Mouse (Mus musculus) yolk sac, embryonic 10.5 days (tissue): ENCODE measurements around the gene Myadml2.

ENCODE experiments used
- DNase-seq: peaks from one replicate; pipeline ENCODE4 v3.0.0-alpha.2; 2017; ENCODE audit warnings: low spot score

Gene Myadml2

DNA sequence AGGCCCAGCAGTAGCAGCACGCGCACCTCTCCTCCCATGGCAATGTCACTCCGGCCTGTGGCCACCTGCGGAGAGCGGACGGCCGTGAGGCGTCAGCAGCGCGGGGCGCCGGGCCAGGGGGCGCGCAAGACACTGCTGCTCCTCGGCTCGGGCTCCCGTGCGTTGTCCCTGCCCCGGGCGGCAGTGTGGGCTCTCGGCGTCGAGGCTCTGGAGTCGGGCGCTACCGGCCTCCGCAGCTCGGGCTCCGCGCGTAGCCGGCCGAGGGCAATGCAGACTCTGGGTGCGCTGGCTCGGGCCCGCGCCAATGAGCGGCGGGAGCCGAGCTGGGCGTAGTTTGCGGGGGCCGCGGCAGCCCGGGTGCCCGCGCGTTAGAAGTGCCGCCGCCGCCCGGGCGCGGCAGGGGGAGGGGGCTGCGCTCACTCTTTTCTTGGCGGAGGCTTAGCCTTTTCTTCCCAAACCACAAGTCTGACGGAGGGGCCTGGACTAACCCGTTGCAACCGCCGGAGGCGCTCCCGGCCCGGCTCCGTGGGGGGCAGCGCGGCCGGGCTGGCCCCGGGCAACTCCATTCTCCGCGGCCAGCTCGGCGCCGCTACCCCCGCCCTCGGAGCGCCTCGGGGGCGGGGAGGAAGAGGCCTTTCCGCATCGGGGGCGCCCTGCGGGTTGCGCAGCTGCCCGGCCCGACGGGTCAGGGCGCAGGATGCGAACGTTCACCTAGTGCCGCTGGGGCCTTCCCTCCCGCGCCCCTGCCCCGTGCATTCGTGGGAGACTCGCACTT is 12.5 kb upstream of the Myadml2 start:
- peak; percentile 29 for DNase-seq

DNA sequence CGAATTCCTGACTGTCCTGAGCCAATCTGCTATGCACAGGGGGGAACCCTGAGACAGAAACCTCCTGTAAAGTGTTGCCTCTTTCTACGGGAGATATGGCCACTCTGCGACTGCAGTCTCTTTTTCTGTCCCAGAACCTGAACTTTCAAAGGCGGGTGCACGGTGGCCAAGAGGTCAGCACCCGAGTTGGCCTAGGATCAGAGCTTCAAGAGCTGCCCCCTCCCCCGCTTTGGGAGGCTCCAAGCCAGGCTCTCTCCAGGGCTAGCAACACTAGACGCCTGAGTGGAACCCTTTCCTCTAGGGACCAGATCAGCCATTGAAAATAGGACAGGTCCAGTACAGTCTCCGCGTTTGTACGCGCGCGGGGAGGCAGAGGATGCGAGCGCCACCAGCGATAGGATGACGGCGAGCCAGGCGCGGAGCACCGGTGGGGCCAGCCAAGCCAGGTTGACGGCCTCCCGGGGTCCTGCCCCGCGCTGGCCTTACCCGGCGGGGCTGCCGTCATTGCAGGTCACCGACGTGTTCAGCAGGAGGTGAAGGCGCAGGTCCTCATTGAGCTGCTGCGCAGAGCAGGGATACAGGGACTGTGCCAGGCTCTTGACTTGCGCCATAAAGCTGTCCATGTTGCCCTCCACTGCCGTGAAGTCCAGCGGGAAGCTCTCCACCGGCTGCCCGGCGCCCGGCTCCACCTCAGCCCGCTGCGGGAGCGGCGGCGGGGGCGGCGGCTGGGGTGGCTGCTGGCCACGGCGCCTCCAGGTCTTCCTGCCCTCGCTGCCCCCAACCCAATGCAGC is 11.7 kb upstream of the Myadml2 start:
- DNase-seq: no peak

DNA sequence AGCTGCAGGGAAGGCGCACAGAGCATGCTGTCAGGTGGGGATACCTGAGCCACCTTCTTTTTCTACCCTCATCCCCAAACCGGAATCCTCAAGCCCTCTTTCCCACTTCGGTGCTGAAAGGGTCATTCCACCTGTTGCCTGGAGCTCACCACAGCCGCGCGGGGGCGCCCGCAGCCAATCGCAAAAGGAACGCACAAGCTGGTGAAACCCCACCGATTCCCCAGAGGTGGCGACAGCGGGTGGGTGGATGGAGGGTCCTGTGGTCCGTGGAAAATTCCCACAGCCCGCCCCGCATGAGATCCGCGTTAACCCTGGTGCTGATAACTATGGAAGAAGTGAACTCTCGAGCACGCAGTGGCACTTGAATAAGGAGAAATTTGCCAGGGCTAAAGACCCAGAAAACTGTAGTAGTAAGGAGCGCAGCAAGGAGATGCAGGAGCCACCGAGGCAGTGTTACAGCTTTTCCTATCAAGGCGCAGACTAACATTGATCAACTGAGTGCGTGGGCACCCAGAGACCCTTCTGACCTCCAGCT is 11.0 kb upstream of the Myadml2 start:
- DNase-seq: peak; percentile 53

DNA sequence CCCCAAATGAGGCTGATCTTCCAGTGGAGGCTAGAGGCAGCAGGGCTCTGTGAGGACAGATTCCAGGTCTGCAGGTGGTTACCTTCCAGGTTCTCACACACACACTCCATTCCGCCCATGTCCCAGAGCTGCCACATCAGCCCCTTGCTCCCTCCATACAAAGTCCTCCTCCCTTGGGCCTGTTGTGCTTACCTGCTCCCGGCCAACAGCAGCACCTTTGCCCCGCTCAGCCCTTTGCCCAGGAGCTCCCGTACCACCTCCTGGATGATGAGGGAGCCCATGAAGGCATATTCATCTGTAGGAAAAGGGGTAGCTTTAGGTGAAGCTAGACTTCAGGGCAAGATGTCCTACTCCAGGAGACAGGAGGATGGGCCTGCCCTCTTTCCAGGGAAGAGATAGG is 9.3 kb upstream of the Myadml2 start:
- DNase-seq: no peak

DNA sequence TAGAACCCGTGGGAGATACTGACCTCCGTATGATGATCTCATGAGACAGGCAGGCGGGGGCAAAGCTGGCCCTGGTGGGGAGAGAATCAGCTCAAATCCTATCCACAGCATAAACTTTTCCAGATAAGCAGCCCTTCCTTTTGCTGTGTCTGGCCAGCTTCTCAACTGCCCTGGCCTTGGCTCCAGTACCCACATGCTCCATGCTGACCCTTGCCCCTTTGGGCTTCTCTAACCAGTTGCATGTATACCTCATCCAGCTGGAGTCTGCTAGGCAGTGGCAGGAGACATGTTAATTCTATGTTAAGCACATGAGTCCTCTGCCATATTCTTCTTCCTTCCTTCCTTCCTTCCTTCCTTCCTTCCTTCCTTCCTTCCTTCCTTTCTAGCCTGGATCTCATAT is 6.8 kb upstream of the Myadml2 start:
- DNase-seq: no peak

DNA sequence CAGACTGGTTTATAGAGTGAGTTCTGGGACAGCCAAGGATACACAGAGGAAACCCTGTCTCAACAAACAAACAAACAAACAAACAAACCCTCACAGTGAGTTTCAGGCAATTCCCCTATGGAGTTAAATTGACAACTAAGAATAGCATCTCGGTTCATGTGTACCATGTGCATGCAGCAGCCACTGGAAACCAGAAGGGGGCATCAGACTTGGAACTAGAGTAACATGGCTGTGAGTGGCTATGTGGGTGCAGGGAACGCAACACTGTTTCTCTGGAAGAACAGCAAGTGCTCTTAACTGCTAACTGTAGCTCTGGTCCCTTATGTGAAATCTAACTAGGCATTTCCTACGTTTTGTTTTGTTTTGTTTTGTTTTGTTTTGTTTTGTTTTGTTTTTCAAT is 3.9 kb upstream of the Myadml2 start:
- no peak for DNase-seq

DNA sequence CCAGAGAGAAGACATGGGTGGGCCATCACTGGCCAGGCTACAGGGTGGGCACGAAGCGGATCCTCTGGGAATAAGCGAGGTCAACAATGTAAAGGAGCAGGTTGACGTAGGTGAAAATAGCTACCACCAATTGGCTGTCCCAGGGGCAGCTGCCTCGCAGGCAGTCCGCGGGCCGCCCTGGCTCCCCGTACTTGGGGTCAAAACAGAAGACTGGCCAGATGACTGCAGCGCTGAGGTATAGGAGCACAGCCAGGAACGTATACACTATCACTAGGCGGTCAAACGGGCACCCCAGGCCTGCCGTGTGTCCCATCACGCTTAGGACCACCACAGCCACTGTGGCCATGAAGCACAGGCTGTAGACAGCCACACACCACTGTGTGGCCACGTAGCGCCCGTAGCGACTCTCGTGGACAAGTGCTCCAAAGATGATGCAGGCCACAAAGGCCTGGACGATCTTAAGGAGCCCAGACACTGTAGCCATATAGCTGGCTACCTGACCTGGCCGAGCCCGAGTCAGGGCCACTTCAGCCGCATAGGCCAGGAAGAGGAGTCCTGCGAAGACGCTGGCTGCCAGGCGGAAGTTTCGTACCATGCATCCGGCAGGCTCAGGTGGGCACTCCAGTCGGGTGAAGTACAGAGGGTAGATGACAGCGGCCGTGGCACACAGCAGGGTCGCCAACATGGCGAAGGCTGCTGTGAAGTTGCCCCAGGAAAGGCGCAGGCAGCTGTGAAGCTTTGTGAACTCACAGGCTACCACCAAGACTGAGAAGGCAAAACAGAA is 719 bp downstream of the Myadml2 start:
- DNase-seq: no peak

DNA sequence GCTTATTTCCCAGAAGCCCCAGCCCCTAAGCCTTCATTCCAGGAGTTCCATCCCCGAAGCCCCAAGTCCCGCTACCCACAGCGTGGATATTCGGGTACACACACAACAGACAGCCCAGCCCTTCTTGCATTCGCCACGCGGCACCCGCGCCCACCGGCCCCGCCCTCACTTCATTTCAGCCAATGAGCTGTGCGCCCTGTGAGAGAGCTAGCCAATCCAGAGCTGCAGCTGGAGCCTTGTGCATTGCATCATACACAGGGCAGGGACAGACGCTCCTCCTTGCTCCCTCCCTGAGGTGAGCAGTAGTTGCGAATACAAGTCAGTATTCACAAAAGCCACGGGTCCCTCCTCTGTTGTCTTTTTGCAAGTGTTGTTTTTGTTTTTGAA is 4.4 kb downstream of the Myadml2 start, which contains the start of gene Pycr1:
Pycr1 (minus strand) TSS at position 169 of the 387 bp plus-strand sequence.
- peak; percentile 94 for DNase-seq

- DNase-seq: no peak
These were observed 4.9 kb downstream of the Myadml2 start for GRCm38 (mm10) chr11:120642939-120643600.

DNA sequence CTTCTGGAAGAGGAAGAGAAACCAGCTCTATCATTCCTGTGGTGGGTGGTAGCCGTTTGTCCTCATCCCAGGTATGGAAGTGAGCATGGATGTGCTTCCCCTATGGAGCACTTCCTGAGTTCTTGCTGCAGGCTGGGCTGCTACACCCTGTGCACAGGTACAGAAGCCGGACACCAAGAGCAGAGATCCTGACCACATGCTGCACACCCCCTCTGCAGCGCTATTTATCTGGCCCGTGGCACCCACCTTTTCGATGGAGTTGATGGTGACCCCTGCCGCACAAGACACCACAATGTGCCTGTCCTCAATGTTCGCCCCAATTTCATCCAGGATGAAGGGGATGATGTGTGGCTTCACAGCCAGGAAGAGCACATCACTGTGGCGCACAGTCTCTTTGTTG is 6.1 kb downstream of the Myadml2 start:
- no peak for DNase-seq

GRCm38 (mm10) chr11:120641255-120641654 is 6.7 kb downstream of the Myadml2 start:
- DNase-seq: no peak

DNA sequence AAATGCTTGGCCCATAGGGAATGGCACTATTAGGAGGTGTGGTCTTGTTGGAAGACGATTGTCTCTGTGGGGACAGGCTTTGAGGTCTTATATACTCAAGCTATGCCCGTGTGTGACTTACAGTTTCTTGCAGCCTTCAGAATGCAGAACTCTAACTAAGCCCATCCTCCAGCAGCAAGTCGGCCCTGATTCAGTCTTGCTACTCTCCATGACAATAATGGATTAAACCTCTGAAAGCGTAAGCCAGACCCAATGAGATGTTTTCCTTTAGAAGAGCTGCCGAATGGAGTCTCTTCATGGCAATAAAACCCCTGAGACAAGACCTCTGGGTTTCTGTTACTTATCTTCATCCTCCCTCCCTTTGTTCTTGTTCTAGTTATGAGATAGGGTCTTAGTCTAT is 13.1 kb downstream of the Myadml2 start:
- no peak for DNase-seq

- peak; percentile 95 for DNase-seq
These were observed 14.2 kb downstream of the Myadml2 start, which contains the start of gene Mafg for GRCm38 (mm10) chr11:120633520-120634343. Gene Mafg, minus strand, starts transcription at chr11:120633600.

- DNase-seq: peak; percentile 81
These were observed 15.1 kb downstream of the Myadml2 start for GRCm38 (mm10) chr11:120632559-120633519.

GRCm38 (mm10) chr11:120631726-120632448 is 16.1 kb downstream of the Myadml2 start:
- DNase-seq: no peak

GRCm38 (mm10) chr11:120630881-120631725 is 16.9 kb downstream of the Myadml2 start:
- DNase-seq: peak; percentile 77

GRCm38 (mm10) chr11:120630401-120630871 is 17.5 kb downstream of the Myadml2 start:
- peak; percentile 77 for DNase-seq

DNA sequence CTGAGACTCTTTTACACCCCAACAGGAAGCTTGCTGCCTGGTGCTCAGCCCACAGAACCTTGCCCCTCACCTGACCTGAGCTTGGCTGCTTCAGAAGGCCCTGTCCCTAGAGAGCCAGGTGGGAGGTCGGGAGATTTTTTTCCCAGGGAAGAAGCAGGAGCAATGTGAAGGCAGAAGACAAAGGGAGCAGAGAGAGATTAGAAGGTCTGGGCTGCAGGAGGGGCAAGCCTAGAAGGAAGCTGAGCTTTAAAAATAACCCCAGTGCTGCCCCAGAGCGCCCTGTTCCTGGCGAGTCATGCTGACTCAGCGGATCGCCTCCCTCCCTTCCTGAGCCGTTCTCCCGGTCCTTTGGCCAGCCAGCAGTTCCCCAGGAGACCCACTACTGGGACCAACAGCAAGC is 18.0 kb downstream of the Myadml2 start:
- DNase-seq: peak; percentile 74
